Mouse (Mus musculus): Measurements from ENCODE around the gene Mprip. TPM values are rescaled to one million over a fixed set of nuclear protein-coding genes. Genes with fewer than 3 reads are reported as not detected.
"Not testable (repeated sequence)": the region's sequence is repeated elsewhere in the genome, so short reads cannot be mapped to it uniquely, and the experiment has no call there.

The Mprip gene
- total RNA-seq, 2 experiments from 2014 or later: 210 to 229 TPM

DNA sequence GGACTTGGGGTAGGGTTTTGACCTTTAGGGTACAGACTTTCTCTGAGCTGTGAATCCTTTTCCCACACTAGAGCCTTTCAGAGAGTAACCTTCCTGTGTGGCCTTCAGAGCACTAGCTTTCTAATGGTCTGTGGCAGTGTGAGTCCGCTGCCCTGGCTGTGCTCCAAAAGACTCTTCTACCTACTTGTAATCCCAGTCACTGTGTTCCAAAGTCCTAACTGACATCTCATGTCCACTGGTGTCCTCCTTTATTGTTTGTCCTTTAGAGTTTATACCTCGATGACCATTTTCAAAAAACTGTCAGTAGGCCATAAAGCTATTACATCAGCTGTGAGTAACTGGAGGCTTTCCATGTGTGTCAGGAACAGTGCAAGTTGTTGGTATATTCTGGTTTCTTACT, 44.0 kb downstream of the Mprip start:
- peak; percentile 33 to 35 for DNase-seq
- intact Hi-C loops (cut with DNase I): no loop called here

DNA sequence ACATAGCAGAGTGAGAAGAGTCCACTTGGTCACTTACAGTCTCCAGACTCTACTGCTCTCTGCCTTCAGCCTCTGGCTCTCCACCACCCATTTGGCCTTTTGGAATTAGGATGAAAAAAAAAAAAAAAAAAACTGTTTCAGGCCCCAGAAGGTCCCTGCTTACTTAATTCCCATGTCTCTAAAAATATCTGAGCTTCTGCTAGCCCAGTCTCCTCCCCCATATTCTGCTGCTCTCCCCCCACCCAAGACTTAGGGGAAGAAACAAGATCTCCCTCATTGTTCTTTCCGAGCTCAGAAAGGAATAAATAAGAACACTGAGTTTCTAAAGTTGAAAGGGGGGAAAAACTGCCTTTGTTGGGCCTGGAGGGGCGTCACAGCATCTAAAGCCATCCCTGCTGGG, 46.4 kb downstream of the Mprip start:
- DNase-seq: no peak
- intact Hi-C loops (cut with DNase I): no loop called here

DNA sequence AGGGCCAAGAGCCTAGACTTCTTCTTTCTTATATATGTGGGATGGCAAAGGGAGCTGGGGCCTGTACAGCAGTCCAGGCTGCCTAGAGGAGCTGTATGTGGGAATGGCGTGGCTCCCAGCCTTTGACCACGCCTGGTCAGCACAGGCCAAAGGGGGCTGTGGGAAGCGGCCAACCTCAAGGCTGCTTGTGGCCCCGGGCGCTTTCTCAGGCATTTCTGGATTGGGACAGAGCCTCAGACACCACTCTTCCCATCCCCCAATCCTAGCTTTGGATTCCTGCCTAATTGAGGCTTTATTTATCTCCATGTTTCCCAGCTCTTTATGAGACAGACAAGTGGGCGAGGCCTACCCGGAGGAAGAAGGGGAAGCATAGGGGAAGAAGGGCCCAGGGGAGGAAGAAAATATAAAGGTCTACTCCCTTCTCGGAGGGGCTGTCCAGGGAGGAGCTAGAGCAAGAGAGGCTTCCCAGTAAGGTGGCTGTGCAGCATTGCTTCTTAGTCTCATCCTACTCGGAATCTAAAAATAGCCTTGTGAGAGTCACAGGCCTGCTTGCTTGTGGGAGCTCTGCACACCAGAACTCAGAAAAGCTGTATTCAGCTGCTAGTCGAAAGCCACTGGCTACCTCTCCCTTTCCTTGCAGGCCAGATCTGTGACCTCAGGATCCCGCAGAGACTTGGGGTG, 47.0 kb downstream of the Mprip start:
- intact Hi-C loops (cut with DNase I): loop anchor here (2.0 kb wide), 1 partner anchor 43 kb away; no protein-coding TSS in a partner anchor

DNA sequence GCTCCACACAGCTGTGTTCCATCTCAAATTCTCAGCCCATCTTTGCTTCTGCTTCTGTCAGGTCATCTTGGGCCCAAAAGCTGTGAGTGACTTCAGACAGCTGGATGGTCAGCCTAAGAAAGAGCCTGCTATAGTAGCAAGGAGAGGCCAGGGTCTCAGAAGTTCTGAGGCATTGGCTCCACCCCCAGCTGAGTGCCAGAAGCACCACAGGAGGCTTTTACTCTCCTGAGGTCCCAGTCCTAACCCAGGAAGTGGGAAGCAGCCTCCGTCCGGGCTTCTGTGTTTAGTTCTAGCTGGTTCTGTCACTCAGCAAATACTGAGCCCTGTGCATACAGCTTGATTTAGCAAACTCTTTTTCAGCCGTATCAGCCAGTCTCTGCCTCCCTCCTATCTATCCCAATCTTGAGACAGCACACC, 54.3 kb downstream of the Mprip start:
- DNase-seq: peak; percentile 23 to 38
- intact Hi-C loops (cut with DNase I): no loop called here

More for the DNA sequence above, 47.0 kb downstream of the Mprip start:
- peak; percentile 86 to 88 for DNase-seq

DNA sequence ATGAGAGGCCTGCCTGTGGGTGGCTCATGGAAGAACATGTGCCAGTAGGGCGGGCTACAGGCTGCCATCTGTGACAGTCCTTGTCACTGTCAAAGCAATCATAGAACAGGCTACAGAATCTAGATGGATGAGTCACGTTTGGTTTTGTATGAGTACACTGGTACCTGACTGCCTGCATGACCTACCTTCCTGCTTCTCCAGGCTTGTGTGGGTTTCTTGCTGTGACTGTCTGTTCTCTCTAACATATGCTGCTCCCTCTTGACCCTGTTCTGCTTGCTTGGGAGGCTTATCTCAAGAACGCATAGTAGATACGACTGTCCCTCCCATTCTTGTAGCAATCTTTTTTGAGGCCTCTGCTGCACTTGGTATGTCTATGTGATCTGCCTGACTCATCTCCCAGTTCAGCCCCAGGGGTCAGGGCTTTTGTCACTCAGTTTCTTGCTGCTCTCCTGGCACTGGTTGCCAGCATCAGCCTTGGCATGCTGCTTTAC, 56.7 kb downstream of the Mprip start:
- no peak for DNase-seq
- intact Hi-C loops (cut with DNase I): no loop called here

DNA sequence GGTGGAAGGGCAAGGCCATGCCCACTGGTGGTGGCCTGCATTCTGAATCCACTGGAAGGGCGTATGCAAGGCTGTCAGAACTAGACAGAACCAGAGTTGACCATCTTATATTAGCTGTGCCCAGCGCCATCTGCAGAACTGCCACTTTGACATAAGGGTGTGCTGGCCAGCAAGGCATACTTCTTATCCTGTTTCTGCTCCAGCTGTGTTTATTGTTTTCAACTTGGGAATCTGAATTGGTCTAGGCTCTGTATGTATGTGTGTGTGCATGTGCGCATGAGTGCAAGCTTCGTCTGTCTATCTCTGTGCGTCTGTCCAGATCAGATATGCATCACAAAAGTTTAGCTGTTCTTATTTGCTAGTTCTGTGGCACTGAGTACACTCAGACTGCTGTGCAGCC, 58.1 kb downstream of the Mprip start:
- no peak for DNase-seq
- intact Hi-C loops (cut with DNase I): no loop called here

DNA sequence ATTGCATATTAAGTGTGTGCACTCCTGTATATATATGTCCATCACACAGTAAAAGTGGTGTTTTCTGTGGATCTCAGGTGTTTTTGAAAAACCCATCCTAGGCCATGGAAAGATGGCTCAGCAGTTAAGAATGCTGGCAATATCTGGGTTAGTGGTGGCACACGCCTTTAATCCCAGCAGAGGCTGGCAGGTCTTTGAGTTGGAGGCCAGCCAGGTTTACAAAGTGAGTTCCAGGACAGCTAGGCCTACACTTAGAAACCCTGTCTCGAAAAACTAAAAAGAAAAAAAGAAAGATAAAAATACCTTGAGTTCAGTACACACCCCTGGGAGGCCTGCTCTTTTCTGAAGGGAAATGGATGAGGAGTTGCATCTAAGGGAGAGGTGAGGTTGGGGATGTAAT, 60.3 kb downstream of the Mprip start:
- peak; percentile 52 to 55 for DNase-seq
- intact Hi-C loops (cut with DNase I): no loop called here

DNA sequence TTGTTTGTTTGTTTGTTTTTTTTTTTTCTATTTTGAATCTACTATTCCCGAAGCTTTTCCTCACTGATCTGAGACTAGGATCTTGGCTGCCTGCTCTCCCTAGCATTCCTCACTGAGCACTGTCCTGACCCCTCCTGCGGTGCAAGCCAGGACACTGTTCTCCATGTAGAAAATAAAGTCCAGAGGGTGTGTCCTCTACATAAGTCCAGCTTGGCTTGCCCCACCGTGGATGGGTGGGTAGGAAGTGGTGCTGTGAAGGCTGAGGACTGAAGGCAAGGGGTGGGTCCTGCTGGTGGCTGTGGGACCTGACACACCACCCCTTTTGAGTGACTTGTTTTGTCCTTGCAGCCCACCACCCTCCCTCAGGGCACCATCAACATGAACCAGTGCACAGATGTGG, 66.1 kb downstream of the Mprip start:
- DNase-seq: no peak
- intact Hi-C loops (cut with DNase I): no loop called here

DNA sequence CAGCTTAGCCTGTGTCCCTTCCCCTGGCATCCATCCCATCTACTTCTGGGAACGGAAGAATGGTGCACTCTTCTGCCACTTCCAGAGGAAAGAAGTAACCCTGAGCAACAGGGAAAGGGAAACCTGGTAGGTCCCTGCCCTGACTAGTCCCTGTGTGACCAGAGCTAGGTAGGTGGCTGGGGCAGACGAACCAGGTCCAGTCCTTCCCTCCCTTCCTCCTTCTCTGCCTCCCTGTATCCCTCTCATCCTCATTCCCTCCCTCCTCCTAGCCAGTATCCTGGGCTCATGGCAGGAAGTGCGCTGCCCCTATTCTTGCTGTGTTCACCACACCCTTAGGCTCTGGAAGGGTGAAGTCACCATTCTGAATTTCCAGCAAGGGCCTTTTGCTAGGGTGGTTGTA, 70.7 kb downstream of the Mprip start:
- peak in 1 of 2 experiments; percentile 16 for DNase-seq
- intact Hi-C loops (cut with DNase I): loop anchor here (5.0 kb wide), 2 partner anchors 70 to 100 kb away; partner anchors contain the start of gene Mprip

DNA sequence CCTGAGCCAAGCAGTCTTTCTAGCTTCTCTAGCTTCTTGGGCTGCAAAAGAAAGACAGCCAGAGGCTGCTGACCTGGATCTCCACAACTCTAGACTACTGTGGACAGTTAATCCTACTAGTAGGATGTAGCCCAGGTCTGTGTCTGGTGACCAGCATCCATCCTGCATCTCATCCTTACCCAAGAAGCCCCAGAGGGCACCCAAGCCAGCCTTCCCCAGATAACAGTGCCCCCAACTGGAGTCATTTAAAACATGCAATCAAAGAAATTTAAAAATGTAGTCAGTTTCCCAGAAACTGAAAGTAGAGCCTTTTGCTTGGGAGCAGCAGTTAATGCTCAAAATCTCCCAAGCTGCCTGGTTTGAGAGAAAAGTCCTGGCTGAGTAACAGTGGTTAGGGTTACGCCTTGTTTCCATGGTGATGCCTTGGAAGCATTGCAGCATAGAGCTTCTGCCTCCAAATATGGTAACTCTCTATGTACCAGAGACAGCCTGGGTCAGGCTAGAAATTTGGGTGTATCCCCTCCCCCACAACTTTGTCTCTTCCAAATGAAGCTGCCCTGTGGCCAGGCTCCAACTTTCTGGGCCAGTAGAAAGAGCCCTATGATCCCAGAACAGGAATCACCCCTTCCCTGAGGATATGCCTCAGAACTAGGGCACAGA, 71.4 kb downstream of the Mprip start:
- intact Hi-C loops (cut with DNase I): loop anchor here (5.0 kb wide), 2 partner anchors 70 to 100 kb away; partner anchors contain the start of gene Mprip

DNA sequence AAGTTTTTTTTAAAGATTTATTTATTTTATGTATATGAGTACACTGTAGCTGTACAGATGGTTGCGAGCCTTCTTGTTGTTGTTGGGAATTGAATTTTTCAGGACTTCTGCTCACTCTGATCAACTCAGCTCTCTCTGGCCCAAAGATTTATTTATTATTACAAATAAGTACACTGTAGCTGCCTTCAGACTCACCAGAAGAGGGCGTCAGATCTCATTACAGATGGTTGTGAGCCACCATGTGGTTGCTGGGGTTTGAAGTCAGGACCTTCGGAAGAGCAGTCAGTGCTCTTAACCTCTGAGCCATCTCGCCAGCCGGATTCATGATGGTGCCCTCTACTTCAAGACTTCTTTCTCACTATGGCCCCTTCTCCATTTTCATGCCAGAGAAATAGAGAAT, 72.5 kb downstream of the Mprip start:
- DNase-seq: not testable (repeated sequence)
- intact Hi-C loops (cut with DNase I): loop anchor here (5.0 kb wide), 2 partner anchors 71 to 101 kb away; partner anchors contain the start of gene Mprip

More for the DNA sequence above, 71.4 kb downstream of the Mprip start:
- peak; percentile 80 to 84 for DNase-seq

DNA sequence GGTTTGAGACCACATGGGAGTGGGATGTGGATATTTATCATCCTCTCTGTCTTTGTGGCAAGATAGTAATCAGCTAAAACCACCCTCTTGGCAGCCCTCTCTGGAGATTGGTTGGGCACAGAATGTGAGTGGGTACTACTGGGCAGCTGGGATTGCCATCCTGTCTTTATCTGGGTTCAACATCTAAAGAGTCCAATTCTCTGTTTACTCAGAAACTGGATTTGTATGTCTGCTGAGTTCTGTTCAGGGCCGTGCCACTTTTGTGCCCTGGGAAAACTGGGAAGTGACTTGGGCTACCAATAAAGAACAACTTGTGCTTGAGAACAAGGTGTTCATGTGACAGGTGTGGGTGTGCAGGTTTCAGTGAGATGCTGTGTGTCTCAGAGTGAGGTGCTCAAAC, 73.2 kb downstream of the Mprip start:
- intact Hi-C loops (cut with DNase I): loop anchor here (5.0 kb wide), 2 partner anchors 72 to 102 kb away; partner anchors contain the start of gene Mprip

DNA sequence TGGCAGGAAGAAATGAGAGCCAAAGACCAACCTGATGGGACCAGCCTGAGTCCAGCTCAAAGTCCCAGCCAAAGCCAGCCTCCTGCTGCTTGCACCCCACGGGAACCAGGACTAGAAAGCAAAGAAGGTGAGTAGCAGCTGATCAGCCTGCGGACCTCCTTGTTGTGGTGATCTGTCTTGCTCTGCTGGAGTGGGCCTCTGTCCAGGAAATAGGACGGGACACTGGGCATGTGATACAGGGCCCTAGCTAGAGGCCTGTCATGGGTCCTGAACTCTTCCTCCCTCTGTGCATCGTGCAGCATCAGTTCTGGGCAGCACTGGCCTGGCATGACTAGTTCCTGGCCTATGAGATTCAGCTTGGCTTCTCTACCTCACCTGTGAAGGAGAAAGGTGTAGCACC, 74.8 kb downstream of the Mprip start:
- intact Hi-C loops (cut with DNase I); DNase-seq: not testable (repeated sequence)

More for the DNA sequence above, 73.2 kb downstream of the Mprip start:
- no peak for DNase-seq

DNA sequence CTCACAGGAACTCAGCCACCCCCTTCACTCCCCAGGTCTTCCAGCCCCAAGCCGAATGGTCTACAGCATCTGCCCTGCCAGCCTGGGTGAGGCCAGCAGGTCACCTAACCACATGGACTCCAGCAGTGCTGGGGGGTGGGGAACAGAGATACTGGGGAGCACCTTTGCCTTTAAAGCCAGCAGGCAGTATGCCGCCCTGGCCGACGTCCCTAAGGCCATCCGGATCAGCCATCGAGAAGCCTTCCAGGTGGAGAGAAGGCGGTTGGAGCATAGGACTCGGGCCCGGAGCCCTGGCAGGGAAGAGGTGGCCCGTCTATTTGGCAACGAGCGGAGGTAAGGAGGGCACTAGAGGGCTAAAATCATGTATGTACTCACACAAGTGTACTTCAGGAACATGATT, 76.1 kb downstream of the Mprip start:
- intact Hi-C loops (cut with DNase I): no loop called here
- no peak for DNase-seq

DNA sequence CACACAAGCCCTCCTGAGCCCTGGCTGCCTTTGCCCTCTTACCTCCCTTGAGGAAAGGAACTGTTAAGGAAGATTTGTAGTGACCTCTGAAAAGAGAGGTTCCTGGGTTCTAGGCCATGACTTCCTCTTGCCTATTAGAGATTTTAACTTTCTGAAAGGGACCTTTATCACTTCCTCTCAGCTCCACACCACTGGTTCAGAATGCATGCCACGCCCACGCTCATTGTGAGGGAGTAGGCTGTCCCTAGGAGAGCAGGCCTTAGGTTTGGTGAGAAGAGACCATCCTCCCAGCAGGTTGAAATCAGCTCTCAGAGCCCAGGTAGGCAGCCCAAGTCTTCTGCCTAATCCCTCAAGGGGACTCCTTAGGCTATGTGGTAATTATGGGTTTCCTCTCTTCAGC, 78.9 kb downstream of the Mprip start:
- intact Hi-C loops (cut with DNase I): loop anchor here (10.0 kb wide), 1 partner anchor 215 kb away; the partner anchor contains the start of gene Zkscan17
- no peak for DNase-seq

DNA sequence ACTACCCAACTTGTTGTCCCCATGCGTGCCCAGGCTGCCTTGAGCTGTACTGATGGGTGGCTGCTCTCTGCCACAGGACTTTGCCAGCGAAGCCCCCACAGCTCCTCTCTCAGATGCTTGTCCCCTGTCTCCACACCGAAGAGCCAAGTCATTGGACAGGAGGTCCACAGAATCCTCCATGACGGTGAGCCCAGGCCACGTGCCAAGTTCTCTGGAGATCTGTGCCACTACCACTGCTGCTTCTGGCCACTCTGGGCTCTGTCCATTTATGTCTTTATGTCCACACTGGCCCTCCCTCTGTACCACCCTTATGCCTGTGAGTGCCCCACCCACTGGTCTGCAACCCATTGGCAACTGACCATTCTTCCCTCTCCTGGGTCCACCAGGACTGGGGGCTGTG, 80.8 kb downstream of the Mprip start:
- DNase-seq: no peak
- intact Hi-C loops (cut with DNase I): loop anchor here (10.0 kb wide), 1 partner anchor 217 kb away; the partner anchor contains the start of gene Zkscan17

DNA sequence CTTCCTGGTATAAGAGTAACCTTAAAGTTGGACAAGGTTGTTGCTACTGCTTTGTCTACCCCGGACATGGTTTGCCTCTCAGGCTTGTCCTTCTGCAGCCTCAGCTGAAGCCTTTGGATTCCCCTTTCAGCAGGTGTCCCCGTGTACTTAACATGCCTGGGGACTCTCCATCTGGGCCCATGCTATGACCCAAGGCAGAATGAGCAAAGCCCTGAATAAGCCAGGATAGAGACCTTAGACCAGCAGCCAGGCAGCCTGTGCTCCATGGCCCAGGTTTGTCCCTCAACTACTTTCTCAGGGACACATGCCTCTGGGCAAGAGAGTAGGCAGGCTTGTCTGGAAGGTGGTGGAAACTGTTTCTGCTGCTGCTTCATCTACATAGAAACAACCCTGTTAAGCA, 82.2 kb downstream of the Mprip start:
- intact Hi-C loops (cut with DNase I): loop anchor here (10.0 kb wide), 1 partner anchor 219 kb away; the partner anchor contains the start of gene Zkscan17
- no peak for DNase-seq

DNA sequence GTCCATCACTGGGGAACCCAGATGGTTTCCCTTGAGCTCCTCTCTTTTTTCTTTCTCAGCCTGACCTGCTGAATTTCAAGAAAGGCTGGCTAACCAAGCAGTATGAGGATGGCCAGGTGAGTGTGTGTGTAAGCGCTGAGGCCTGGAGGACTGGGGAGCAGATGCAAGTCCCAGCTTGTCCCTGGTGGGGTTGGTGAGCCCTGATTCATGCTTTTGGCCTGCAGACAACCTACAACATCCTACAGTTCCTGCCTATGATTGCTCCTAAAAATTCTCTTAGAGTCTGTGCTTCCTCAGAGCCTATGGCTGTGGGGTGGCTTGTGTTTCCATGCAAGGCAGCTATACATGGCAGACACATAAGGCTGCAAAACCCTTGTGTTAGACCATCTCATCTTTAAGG, 82.6 kb downstream of the Mprip start:
- no peak for DNase-seq
- intact Hi-C loops (cut with DNase I): loop anchor here (10.0 kb wide), 1 partner anchor 219 kb away; the partner anchor contains the start of gene Zkscan17

DNA sequence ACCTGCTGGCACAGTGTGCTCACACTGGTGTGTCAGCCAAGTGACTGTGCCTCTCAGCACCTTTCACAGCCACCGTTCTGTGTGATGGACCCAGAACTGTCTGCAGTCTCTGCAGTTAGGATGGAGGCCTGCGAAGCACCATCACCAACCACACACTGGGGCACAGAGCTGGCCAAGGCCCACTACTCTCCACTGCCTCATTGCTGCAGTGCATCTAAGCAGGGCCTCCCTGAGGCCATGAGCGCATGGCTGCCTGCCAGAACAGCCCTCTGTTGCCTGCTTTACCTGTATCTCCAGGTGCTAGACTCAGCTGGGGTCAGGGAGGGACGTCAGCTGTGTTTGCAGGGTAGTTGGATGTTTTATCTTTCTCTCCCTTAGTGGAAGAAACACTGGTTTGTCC, 83.3 kb downstream of the Mprip start:
- intact Hi-C loops (cut with DNase I): loop anchor here (10.0 kb wide), 1 partner anchor 220 kb away; the partner anchor contains the start of gene Zkscan17
- no peak for DNase-seq

DNA sequence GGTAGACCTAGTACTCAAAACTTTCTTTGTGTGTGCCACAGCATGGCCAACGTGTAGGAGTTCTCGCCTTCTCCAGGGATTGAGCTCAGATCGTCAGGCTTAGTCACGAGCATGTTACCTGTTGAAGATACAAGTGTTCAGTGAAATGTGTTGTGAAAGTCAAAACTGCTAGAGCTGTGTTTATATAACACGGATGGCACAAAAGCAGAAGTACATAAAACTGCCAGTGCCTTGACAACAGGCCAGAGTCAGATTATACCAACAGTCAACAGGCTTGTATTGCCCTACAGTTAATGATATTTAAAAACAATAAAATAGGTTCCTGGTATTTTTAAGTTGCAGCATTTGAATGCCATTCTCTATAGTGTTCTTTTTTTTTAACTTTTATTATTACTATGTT, 84.7 kb downstream of the Mprip start:
- intact Hi-C loops (cut with DNase I): loop anchor here (1.0 to 10.0 kb wide), 3 partner anchors 104 to 221 kb away; partner anchors contain the start of gene Zkscan17
- no peak for DNase-seq

DNA sequence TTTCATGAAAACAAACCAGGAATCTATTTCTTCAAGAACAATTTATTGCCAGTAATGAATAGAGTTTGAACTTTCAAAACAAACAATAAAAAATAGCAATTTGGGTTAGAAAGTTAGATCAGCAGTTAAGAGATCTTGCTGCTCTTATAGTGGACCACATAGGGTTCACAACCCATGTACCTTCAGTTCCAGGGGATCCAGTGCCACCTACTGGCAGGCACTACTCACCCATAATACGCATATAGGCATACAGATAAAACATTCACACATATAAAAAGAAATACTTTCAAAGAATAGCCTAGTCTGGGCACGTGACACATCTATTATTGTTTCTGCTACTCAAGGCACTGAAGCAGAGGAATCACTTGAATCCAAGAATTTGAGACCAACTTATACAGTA, 85.5 kb downstream of the Mprip start:
- DNase-seq: peak; percentile 65 to 75
- intact Hi-C loops (cut with DNase I): loop anchor here (1.0 to 10.0 kb wide), 3 partner anchors 104 to 222 kb away; partner anchors contain the start of gene Zkscan17
